Mouse (Mus musculus): ENCODE results near the gene A630095E13Rik. TPM values are rescaled to one million over a fixed set of nuclear protein-coding genes. Genes with fewer than 3 reads are reported as not detected.
"Not testable (repeated sequence)": the region's sequence is repeated elsewhere in the genome, so short reads cannot be mapped to it uniquely, and the experiment has no call there.

Gene A630095E13Rik
- polyA plus RNA-seq (2015; fragmentation: Nextera tagmentation; extraction: Ambion mirVana), result not detected in 2 replicates

GRCm38 (mm10) chr9:36643276-36643675 lies at the start of gene A630095E13Rik:
Gene A630095E13Rik, minus strand, starts transcription at chr9:36643376.
- H3K4me2 ChIP-seq; H3K9ac ChIP-seq; H3K27ac ChIP-seq (replicated peaks); H3K9me3 ChIP-seq; H3K36me3 ChIP-seq; H3K27me3 ChIP-seq; ATAC-seq (ENCODE audit: low read depth); H3K4me1 ChIP-seq (replicated peaks); H3K4me3 ChIP-seq: not testable (repeated sequence)
- 64% methylated on average over 3 of the region's 3 CpGs for WGBS

GRCm38 (mm10) chr9:36692920-36693319 lies 49.7 kb upstream of the A630095E13Rik start, which contains the start of gene Acrv1:
Gene Acrv1, plus strand, starts transcription at chr9:36693220.
- 74% methylated on average over 1 of the region's 1 CpGs for WGBS
- no peak within 1 kb of the TSS for H3K27ac ChIP-seq (replicated peaks)
- no peak within 1 kb of the TSS for H3K4me2 ChIP-seq
- H3K9me3 ChIP-seq, result no peaks in the 10 kb centered on the region
- H3K9ac ChIP-seq, result no peak within 1 kb of the TSS
- no peaks in the 10 kb centered on the region for H3K36me3 ChIP-seq
- no peaks in the 10 kb centered on the region for H3K4me1 ChIP-seq (replicated peaks)
- H3K4me3 ChIP-seq, result no peak within 1 kb of the TSS
- H3K27me3 ChIP-seq, result no peaks in the 10 kb centered on the region
- ATAC-seq (ENCODE audit: low read depth), result no peak

- Histone ChIP-seq H3K4me2 (no peak overlapping the region), H3K36me3 (no peaks in the 10 kb centered on the region), H3K9ac (no peak overlapping the region), H3K27me3 (no peaks in the 10 kb centered on the region), H3K4me1 (replicated peaks) (no peaks in the 10 kb centered on the region), H3K27ac (replicated peaks) (no peak overlapping the region), H3K4me3 (no peak overlapping the region), H3K9me3 (no peaks in the 10 kb centered on the region)
- no peak for ATAC-seq (ENCODE audit: low read depth)
These were observed 44.2 kb upstream of the A630095E13Rik start for GRCm38 (mm10) chr9:36687329-36687728.

GRCm38 (mm10) chr9:36681424-36681823 lies 38.2 kb upstream of the A630095E13Rik start:
- no peak overlapping the region for H3K4me2 ChIP-seq
- H3K27ac ChIP-seq (replicated peaks), result no peak overlapping the region
- H3K4me3 ChIP-seq, result no peak overlapping the region
- ATAC-seq (ENCODE audit: low read depth), result no peak
- H3K4me1 ChIP-seq (replicated peaks), result no peaks in the 10 kb centered on the region
- no peaks in the 10 kb centered on the region for H3K27me3 ChIP-seq
- WGBS, result 86% methylated on average over 2 of the region's 2 CpGs
- H3K36me3 ChIP-seq, result no peaks in the 10 kb centered on the region
- no peaks in the 10 kb centered on the region for H3K9me3 ChIP-seq
- H3K9ac ChIP-seq, result no peak overlapping the region

Other genes with a start within 250 kb of the A630095E13Rik start
- not detected in 2 replicates for gene Gm7257, start 211.5 kb downstream of the A630095E13Rik start, polyA plus RNA-seq (2015; fragmentation: Nextera tagmentation; extraction: Ambion mirVana)
- gene Gm9513, start 167.7 kb downstream of the A630095E13Rik start, polyA plus RNA-seq (2015; fragmentation: Nextera tagmentation; extraction: Ambion mirVana), result not detected in 2 replicates
- not detected in 2 replicates for gene Gm5615, start 101.4 kb downstream of the A630095E13Rik start, polyA plus RNA-seq (2015; fragmentation: Nextera tagmentation; extraction: Ambion mirVana)
- not detected in 2 replicates for gene Gm17689, start 60.7 kb downstream of the A630095E13Rik start, polyA plus RNA-seq (2015; fragmentation: Nextera tagmentation; extraction: Ambion mirVana)
- not detected in 2 replicates for gene Acrv1, start 49.8 kb upstream of the A630095E13Rik start, polyA plus RNA-seq (2015; fragmentation: Nextera tagmentation; extraction: Ambion mirVana)
- gene Chek1, start 83.7 kb upstream of the A630095E13Rik start, polyA plus RNA-seq (2015; fragmentation: Nextera tagmentation; extraction: Ambion mirVana), result 9.5 and 10.3 TPM in 2 replicates
- gene Stt3a, start 124.3 kb upstream of the A630095E13Rik start, polyA plus RNA-seq (2015; fragmentation: Nextera tagmentation; extraction: Ambion mirVana), result 97.2 and 119 TPM in 2 replicates
- gene Ei24, start 154.0 kb upstream of the A630095E13Rik start, polyA plus RNA-seq (2015; fragmentation: Nextera tagmentation; extraction: Ambion mirVana), result 126 and 127 TPM in 2 replicates
- 613 and 615 TPM in 2 replicates for gene Fez1, start 178.5 kb upstream of the A630095E13Rik start, polyA plus RNA-seq (2015; fragmentation: Nextera tagmentation; extraction: Ambion mirVana)